Mouse (Mus musculus) inflammation-experienced regulatory T-cells, adult 6 months (primary cell): ENCODE results near the gene Vasp. TPM values are rescaled to one million over a fixed set of nuclear protein-coding genes. Genes with fewer than 3 reads are reported as not detected.
A peak's percentile ranks its signal among the peaks of the same experiment; 100 is the strongest.

Experiments
- ATAC-seq: one replicate; pipeline ENCODE4 v1.8.0; 2017
- polyA plus RNA-seq, 3 experiments: library from polyadenylated mRNA; unstranded; fragments of 100-300 nt; shearing (Covaris generic); gene quantifications; one replicate each; pipeline ENCODE4 v1.2.1; 2017

The Vasp gene
- polyA plus RNA-seq, 3 experiments from 2014 or later = 74.0 to 103 (median 94.6) TPM

- ATAC-seq = no peak
Measured at GRCm38 (mm10) chr7:19269721-19270441, 1.7 kb downstream of the Vasp start.

GRCm38 (mm10) chr7:19268993-19269681 is 2.5 kb downstream of the Vasp start:
- peak; percentile 8 for ATAC-seq

- no peak for ATAC-seq
Measured at GRCm38 (mm10) chr7:19267051-19267450, 4.6 kb downstream of the Vasp start.

- ATAC-seq = peak; percentile 71
Measured at GRCm38 (mm10) chr7:19265928-19266822, 5.4 kb downstream of the Vasp start.

GRCm38 (mm10) chr7:19265147-19265546 is 6.5 kb downstream of the Vasp start:
- ATAC-seq = no peak

GRCm38 (mm10) chr7:19258336-19258735 is 13.3 kb downstream of the Vasp start:
- ATAC-seq = no peak

GRCm38 (mm10) chr7:19257390-19258022 is 14.1 kb downstream of the Vasp start:
- no peak for ATAC-seq

- peak; percentile 77 for ATAC-seq
Measured at GRCm38 (mm10) chr7:19256567-19256966, 15.1 kb downstream of the Vasp start.

- no peak for ATAC-seq
Measured at GRCm38 (mm10) chr7:19255395-19255794, 16.2 kb downstream of the Vasp start.

- no peak for ATAC-seq
Measured at GRCm38 (mm10) chr7:19253437-19253836, 18.2 kb downstream of the Vasp start.

- no peak for ATAC-seq
Measured at GRCm38 (mm10) chr7:19252078-19252477, 19.5 kb downstream of the Vasp start.

- ATAC-seq = no peak
Measured at GRCm38 (mm10) chr7:19247511-19247910, 24.1 kb downstream of the Vasp start.

- ATAC-seq = no peak
Measured at GRCm38 (mm10) chr7:19246855-19247254, 24.8 kb downstream of the Vasp start.

GRCm38 (mm10) chr7:19245083-19245482 is 26.5 kb downstream of the Vasp start:
- ATAC-seq = no peak

GRCm38 (mm10) chr7:19243858-19244257 is 27.8 kb downstream of the Vasp start:
- no peak for ATAC-seq

GRCm38 (mm10) chr7:19242005-19242404 is 29.6 kb downstream of the Vasp start:
- no peak for ATAC-seq

GRCm38 (mm10) chr7:19240905-19241463 is 30.6 kb downstream of the Vasp start:
- ATAC-seq = no peak

GRCm38 (mm10) chr7:19239986-19240385 is 31.6 kb downstream of the Vasp start:
- no peak for ATAC-seq

- ATAC-seq = peak; percentile 97
Measured at GRCm38 (mm10) chr7:19239423-19239822, 32.2 kb downstream of the Vasp start.

GRCm38 (mm10) chr7:19238344-19238743 is 33.3 kb downstream of the Vasp start:
- ATAC-seq = no peak

- no peak for ATAC-seq
Measured at GRCm38 (mm10) chr7:19236411-19236810, 35.2 kb downstream of the Vasp start.

- ATAC-seq = no peak
Measured at GRCm38 (mm10) chr7:19235092-19235671, 36.4 kb downstream of the Vasp start.
